Mouse (Mus musculus): ENCODE data around the gene Clptm1l. TPM values are rescaled to one million over a fixed set of nuclear protein-coding genes. Genes with fewer than 3 reads are reported as not detected.
A peak's percentile ranks its signal among the peaks of the same experiment; 100 is the strongest.

Clptm1l gene
- total RNA-seq (2021), result 100 to 1,000 TPM; 118 to 123 TPM
- long read RNA-seq, transcript Clptm1l-201 (17 exons, 2,340 nt), result major isoform, 82 of 96 reads
- long read RNA-seq, partial matches to known transcripts, result 7 of 96 reads
- long read RNA-seq, other reads (novel, unspliced or antisense), result 6 of 96 reads

- DNase-seq (ENCODE audit: low spot score in 2 of 2), result peak; percentile 98 to 99
Observed at GRCm38 (mm10) chr13:73603522-73604155, at the start of gene Clptm1l. TSS of gene Clptm1l (plus strand) at chr13:73604006.

- no peak for DNase-seq (ENCODE audit: low spot score in 2 of 2)
Observed at GRCm38 (mm10) chr13:73564201-73564600, 39.6 kb upstream of the Clptm1l start.

- no peak for DNase-seq (ENCODE audit: low spot score in 2 of 2)
Observed at GRCm38 (mm10) chr13:73575051-73575450, 28.8 kb upstream of the Clptm1l start.

GRCm38 (mm10) chr13:73577277-73577676 lies 26.5 kb upstream of the Clptm1l start:
- no peak for DNase-seq (ENCODE audit: low spot score in 2 of 2)

GRCm38 (mm10) chr13:73591488-73591887 lies 12.3 kb upstream of the Clptm1l start:
- DNase-seq (ENCODE audit: low spot score in 2 of 2), result no peak

- DNase-seq (ENCODE audit: low spot score in 2 of 2), result no peak
Observed at GRCm38 (mm10) chr13:73592546-73592945, 11.3 kb upstream of the Clptm1l start.

GRCm38 (mm10) chr13:73596276-73596675 lies 7.5 kb upstream of the Clptm1l start:
- DNase-seq (ENCODE audit: low spot score in 2 of 2), result no peak

GRCm38 (mm10) chr13:73600217-73600616 lies 3.6 kb upstream of the Clptm1l start:
- DNase-seq (ENCODE audit: low spot score in 2 of 2), result no peak

- no peak for DNase-seq (ENCODE audit: low spot score in 2 of 2)
Observed at GRCm38 (mm10) chr13:73603046-73603445, 760 bp upstream of the Clptm1l start.

- DNase-seq (ENCODE audit: low spot score in 2 of 2), result no peak
Observed at GRCm38 (mm10) chr13:73604156-73604957, 551 bp downstream of the Clptm1l start.

GRCm38 (mm10) chr13:73618406-73618805 lies 14.6 kb downstream of the Clptm1l start:
- no peak for DNase-seq (ENCODE audit: low spot score in 2 of 2)

- DNase-seq (ENCODE audit: low spot score in 2 of 2), result no peak
Observed at GRCm38 (mm10) chr13:73620637-73621036, 16.8 kb downstream of the Clptm1l start.

GRCm38 (mm10) chr13:73626410-73626744 lies 22.6 kb downstream of the Clptm1l start:
- DNase-seq (ENCODE audit: low spot score in 2 of 2), result no peak

- peak; percentile 30 to 50 for DNase-seq (ENCODE audit: low spot score in 2 of 2)
Observed at GRCm38 (mm10) chr13:73626745-73627549, 23.1 kb downstream of the Clptm1l start, which contains the start of gene Tert. TSS of gene Tert (plus strand) at chr13:73626911.

- DNase-seq (ENCODE audit: low spot score in 2 of 2), result no peak
Observed at GRCm38 (mm10) chr13:73628586-73629113, 24.8 kb downstream of the Clptm1l start.

GRCm38 (mm10) chr13:73631837-73632236 lies 28.0 kb downstream of the Clptm1l start:
- no peak for DNase-seq (ENCODE audit: low spot score in 2 of 2)

GRCm38 (mm10) chr13:73637826-73638225 lies 34.0 kb downstream of the Clptm1l start:
- DNase-seq (ENCODE audit: low spot score in 2 of 2), result no peak

GRCm38 (mm10) chr13:73641296-73641695 lies 37.5 kb downstream of the Clptm1l start:
- no peak for DNase-seq (ENCODE audit: low spot score in 2 of 2)

GRCm38 (mm10) chr13:73646397-73647087 lies 42.7 kb downstream of the Clptm1l start:
- peak; percentile 24 to 69 for DNase-seq (ENCODE audit: low spot score in 2 of 2)

- DNase-seq (ENCODE audit: low spot score in 2 of 2), result no peak
Observed at GRCm38 (mm10) chr13:73653266-73653665, 49.5 kb downstream of the Clptm1l start.

- DNase-seq (ENCODE audit: low spot score in 2 of 2), result no peak
Observed at GRCm38 (mm10) chr13:73654976-73655375, 51.2 kb downstream of the Clptm1l start.

Measured in layer of hippocampus, adult 18-20 months (tissue).